Mouse (Mus musculus) cerebellum, postnatal 25 days (tissue): ENCODE measurements around the gene Ptpro.
"Not testable (repeated sequence)": the region's sequence is repeated elsewhere in the genome, so short reads cannot be mapped to it uniquely, and the experiment has no call there.

ENCODE experiments used
- DNase-seq, 2 experiments: peaks; one replicate each; pipeline ENCODE4 v3.0.0; 2021; ENCODE audit warnings: mixed read lengths in 2 of 2

The Ptpro gene

GRCm38 (mm10) chr6:137456064-137456463 is 203.9 kb downstream of the Ptpro start:
- no peak for DNase-seq

GRCm38 (mm10) chr6:137457210-137457609 is 205.1 kb downstream of the Ptpro start:
- DNase-seq: no peak

DNA sequence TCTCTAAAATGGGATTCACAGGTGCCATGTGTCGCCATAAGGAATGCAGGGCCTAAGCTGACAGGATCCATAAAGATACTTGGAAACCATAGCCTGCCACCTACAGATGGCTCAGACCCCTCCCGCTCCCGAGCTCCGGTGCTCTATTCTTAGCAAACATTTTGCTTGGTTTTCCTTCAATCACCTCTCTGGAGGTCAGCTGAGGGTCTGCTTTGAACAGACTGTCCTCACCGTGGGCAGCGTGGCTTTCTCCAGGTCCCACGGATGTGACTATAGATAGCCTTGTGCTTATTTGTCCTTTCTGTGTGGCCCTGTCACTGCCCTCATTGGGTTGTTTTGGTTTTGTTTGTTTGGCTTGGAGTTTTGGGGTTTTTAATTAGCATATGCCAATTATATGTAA is 206.0 kb downstream of the Ptpro start:
- DNase-seq: peak; percentile 58 to 65

DNA sequence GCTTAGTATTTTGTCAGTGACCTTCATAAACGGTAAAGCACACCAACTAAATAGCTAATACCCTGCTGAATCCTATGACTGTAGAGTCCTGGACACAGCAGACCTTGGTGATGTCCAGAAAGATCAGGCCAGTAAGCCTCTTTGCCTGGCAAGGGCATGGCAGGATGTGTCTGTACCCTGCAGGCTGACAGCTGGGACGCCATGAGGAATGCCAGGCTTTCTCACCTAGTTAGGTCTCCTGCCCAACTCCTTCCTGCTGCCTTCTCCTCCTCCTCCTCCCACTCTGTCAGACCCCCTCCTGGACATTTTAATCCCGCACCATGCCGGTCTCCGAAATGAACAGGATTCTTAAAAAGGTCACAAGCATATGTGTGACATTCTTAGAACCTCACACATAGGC is 211.7 kb downstream of the Ptpro start:
- peak; percentile 68 to 81 for DNase-seq

DNA sequence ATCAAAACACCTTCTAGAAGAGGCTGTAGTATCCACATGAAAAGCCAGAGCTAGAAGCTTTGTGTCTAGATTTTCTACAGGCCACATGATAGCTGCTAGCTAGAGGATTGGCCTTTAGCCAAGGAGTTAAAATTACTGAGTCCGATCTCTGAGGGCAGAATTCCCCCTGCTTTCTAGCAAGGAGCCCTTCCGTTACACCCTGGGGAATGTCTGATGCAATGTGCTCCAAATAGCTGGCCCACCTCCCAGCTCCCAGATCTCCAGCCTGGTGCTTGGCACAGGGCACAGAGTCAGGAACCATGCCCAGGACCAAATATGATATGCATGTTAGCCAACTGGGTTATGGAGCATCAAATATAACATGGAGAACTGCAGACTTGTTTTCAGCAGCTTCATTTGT is 213.1 kb downstream of the Ptpro start:
- peak; percentile 94 to 96 for DNase-seq

GRCm38 (mm10) chr6:137466256-137466655 is 214.1 kb downstream of the Ptpro start:
- DNase-seq: no peak

- DNase-seq: no peak
Observed at GRCm38 (mm10) chr6:137467696-137468095, 215.6 kb downstream of the Ptpro start.

DNA sequence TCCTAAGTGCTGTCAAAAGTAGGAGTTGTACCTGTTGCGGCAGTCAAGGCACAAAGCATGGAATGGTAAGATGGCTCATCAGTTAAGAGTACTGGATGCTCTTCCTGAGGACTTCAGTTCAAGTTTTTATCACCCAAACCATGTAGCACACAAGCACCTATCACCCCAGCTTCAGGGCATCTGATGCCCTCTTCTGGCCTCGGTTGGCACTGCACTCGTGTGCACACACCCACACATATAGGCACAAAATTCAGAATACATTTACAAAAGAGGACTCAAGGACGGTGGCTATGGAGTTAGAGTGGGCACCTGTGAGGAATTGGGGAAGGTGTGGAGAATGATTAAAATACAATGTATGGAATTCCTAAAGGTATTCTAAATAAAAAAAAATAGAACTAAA is 217.4 kb downstream of the Ptpro start:
- DNase-seq: no peak

- DNase-seq: peak; percentile 88 to 96
Observed at GRCm38 (mm10) chr6:137470901-137471598, 218.9 kb downstream of the Ptpro start.

GRCm38 (mm10) chr6:137472129-137472528 is 220.0 kb downstream of the Ptpro start:
- no peak for DNase-seq

- no peak for DNase-seq
Observed at GRCm38 (mm10) chr6:137473433-137473832, 221.3 kb downstream of the Ptpro start.

DNA sequence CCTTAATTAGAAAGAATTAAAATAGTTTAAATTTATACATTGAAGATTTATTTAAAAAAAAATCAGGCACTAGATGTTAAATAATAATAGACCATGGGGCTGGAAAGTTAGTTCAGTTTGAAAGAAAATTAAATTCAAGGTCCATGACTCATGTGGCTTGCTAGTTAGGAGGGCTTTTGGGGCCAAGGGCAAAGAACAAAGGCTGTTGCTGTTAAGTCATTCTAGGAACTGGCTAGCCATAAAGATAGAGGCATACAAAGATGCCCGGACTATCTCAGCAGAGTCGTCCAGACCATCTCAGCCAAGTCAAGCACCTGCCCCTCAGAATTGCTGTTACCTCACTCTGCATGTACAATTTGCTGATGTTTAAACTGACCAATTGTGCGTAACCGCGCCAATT is 223.6 kb downstream of the Ptpro start:
- not testable (repeated sequence) for DNase-seq

- DNase-seq: no peak
Observed at GRCm38 (mm10) chr6:137482891-137483290, 230.8 kb downstream of the Ptpro start.

GRCm38 (mm10) chr6:137487443-137487842 is 235.3 kb downstream of the Ptpro start:
- no peak for DNase-seq

- no peak for DNase-seq
Observed at GRCm38 (mm10) chr6:137490115-137490514, 238.0 kb downstream of the Ptpro start.

DNA sequence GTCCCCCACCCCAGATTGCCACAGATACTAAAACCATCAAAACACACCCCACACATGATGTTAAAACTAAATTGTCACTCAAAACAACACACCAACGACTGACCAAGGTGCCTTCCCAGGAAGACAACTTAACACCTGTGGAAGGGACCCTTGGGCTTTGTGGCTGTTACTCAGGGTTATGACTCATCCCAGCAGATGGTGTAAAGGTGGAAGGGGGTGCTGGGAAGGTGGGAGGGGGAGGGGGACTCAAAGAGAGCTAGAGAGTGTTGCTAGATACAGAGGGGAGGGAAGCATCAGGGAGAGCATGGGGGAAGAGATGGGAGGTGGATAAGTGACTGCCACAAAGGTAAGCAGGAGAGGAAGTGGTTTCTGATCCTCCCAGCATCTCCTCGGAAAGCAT is 239.5 kb downstream of the Ptpro start:
- peak in 1 of 2 experiments; percentile 34 for DNase-seq

DNA sequence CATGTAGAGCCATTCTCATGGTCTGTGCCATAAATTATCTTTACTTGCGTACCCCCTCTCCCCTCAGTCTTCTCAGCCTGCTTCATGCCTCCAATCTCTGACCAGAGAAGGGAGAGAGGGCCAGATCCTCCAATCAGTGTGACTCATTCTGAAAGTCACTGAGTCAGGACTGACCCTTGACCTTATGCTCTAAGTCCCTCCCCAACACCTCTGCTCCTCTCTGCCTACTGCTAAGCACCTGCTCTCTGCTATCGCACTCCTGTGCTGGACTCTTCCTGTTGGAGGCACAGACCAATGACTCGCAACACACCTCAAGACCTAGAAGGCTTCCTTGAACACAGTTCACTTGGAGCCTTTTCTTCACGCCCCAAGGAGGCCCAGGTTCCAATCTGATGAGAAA is 240.5 kb downstream of the Ptpro start:
- no peak for DNase-seq

DNA sequence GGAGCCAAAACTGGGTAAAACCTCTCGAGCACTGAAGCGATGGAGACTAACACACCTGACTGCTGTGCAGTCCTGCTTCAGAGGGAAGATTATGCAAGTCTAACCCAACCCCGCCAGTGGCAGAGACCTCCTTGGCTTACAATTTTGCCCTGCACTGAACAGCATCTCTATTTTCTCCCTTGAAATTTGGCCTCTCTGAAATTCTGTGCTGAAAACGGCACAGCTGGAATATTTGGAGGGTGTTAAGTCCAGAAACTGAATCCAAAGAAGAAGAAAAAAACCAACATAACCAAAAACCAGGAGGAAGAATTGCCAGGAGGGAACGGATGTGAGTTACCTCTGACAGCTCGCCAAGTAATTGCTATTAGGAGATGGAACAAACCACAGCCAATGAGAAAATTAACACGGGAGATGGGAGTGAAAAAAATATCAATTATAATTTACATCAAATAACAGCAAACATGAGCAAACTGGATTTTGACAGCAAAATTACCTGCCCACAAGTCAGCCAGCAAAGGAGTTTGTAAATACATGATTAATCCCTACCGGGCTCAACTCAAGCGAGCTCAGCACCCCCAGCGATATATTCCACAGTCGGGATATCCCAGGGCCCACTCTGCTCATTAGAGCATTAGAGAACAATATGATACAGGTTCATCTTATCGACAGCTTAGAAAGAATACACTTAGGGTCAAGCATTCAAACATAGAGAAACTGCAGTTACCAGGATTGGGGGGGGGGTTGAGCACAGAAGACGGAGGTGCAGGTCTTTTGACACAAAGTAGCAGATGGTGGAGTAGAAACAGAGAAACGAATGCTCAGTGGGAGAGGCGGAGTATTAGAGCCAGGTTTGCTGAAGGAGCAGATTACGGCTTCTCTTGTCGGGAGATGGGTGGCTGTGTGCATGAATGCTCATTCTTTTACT is 241.4 kb downstream of the Ptpro start:
- peak in 1 of 2 experiments; percentile 42 for DNase-seq

GRCm38 (mm10) chr6:137494136-137494475 is 242.0 kb downstream of the Ptpro start:
- no peak for DNase-seq

GRCm38 (mm10) chr6:137494801-137495200 is 242.7 kb downstream of the Ptpro start:
- DNase-seq: no peak

GRCm38 (mm10) chr6:137495233-137495632 is 243.1 kb downstream of the Ptpro start:
- no peak for DNase-seq

DNA sequence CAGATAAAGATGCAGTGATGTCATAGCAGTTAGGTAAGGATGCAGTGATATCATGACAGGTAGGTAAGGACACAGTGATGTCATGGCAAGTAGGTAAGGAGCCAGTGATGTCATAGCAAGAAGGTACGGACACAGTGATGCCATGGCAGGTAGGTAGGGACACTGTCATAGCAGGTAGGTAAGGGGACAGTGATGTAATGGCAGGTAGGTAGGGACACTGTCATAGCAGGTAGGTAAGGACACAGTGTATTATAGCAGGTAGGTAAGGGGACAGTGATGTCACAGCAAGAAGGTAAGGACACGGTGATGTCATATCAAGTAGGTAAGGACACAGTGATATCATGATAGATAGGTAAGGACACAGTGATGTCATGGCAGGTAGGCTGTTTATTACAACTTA is 244.4 kb downstream of the Ptpro start:
- no peak for DNase-seq

- no peak for DNase-seq
Observed at GRCm38 (mm10) chr6:137497208-137497835, 245.2 kb downstream of the Ptpro start.

DNA sequence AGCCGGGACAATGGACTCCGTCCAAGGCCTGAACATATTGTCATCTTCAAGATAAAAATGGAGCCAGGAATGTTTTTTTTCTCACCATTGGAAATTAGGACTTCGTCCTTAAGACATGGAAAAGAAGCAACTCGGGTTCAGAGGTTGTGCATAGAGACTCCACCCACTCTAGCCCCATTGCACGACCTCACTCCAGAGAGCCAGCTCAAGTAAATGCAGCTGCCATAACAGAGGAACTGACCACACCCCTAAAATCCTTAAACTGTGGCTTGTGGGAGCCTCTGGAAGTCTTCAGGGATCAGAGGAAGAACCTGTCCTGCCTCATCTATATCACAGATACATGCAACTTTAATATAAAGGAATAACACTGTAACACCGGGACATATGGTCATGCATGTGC is 246.7 kb downstream of the Ptpro start:
- peak in 1 of 2 experiments; percentile 49 for DNase-seq
